Mouse (Mus musculus) left cerebral cortex, adult 9 months (tissue): Measurements from ENCODE around the gene Brox.

Experiments
- DNase-seq, 2 experiments: peaks; one replicate each; pipeline ENCODE4 v3.0.0; 2022; ENCODE audit warnings: low spot score in 2 of 2

The Brox gene

GRCm38 (mm10) chr1:183272867-183273818 lies 23.9 kb downstream of the Brox start:
- DNase-seq: no peak

- DNase-seq: no peak
Measured at GRCm38 (mm10) chr1:183267666-183268065, 29.4 kb downstream of the Brox start.

- DNase-seq: no peak
Measured at GRCm38 (mm10) chr1:183265921-183266467, 31.1 kb downstream of the Brox start.

DNA sequence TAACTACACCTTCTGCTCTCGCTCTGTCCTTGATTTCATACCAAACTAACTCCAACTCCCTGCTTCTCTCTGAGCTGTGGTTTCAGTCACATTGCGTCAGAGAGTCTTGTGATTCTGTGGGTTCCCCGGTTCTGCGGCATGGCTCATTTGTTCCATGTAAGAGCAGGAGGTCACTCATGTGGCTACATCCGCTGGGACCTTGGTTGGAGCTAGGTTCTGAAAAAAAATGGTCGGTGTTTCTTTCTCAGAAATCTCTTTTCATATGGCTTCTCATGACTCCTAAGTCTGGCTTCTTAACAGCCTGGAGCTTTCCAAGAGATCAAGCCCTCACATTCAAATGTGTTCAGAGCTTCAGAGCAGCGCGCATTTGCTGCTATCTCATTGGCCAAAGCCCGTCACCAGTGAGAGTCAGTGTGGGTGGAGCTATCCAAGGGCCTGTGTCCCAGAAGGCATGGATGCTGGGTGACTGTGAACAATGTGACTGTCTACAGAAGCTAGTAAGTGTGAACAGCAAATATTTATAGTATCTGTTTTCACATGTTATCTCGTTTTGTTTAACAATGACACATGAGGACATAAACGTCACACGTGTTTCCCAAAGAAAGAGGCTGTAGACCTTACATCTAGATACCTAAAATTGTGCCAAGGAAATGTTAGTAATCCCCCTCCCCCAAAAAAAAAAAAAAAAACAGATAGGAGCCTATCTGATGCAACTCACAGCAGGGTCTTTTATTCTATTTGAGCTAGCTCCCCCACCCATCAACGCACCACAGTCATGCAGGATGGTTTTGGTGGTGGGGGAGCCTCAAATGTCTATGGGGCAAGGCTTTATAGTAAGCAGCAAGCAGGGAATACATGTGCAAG lies 32.7 kb downstream of the Brox start:
- DNase-seq: peak in 1 of 2 experiments; percentile 11

DNA sequence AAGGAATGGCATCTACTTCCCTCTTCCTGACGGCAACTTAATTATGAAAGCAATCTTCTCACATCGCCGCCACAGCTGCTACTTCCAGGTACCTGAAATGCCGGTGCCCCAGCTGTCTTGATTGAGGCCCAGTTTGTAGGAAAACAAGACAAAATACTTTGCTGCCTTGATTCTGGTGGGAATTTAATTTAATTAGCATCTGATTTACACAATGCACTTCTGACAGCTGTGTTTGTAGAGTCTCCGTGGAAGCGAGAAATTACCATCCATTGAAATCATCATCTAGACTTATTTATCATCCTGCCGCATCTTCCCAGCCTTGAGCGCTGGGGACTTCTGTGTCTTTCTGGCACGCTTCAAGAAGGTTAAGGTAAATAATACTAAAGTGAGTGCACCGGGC lies 44.5 kb downstream of the Brox start:
- no peak for DNase-seq

DNA sequence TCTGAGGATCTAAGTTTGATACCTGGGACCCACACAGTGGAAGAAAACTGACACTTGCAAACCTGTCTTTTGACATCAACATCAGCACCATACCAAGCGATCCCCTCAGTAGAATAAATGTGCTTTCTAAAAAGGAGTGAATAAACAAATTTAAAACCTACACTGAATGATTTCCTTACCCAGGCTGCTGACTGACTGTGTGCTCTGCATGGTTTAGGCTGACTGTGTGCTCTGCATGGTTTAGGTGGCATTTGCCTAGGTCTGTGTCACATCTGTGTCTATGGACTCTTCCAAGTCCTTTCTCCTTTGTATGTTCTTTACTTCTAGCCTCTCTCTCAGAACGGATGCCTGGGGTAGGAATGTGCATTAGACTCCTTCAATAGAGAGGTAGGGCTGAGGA lies 45.3 kb downstream of the Brox start:
- DNase-seq: no peak

DNA sequence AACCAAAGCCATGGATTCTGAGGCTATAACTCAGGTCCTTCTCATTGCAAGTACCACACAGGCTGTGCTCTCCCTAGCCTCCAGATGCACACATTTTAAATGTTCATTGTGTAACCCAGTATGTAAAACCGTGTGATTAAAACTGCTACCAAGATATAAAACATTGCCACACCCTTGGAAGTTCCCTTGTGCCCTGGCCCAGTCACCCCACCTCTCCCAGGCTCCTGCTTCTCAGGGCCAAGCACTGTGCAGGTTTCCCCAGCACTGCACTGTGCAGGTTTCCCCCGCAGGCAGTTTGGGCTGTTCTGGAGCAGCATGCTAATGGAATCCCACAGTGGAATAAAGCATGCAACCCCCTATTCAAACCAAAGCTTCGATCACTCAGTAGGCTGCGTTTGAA lies 46.5 kb downstream of the Brox start:
- no peak for DNase-seq

DNA sequence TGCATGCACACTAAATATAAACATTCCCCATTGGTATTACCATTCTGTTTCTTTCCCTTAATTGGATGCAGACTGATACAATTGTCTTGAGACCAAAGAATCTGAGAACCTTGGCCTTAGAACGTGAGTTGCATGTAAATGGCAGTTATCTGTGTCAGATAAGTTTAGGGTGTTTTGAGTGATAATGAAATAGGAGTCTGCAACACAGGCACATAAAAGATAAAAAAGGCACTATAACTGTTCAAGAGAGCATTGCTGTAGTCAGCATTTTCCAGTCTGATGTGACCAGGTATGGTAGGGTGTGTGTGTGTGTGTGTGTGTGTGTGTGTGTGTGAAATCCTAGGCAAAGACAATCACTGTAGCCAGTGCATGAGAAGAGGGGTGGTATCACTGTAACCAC lies 48.9 kb downstream of the Brox start:
- no peak for DNase-seq

- DNase-seq: no peak
Measured at GRCm38 (mm10) chr1:183243293-183243692, 53.8 kb downstream of the Brox start.

DNA sequence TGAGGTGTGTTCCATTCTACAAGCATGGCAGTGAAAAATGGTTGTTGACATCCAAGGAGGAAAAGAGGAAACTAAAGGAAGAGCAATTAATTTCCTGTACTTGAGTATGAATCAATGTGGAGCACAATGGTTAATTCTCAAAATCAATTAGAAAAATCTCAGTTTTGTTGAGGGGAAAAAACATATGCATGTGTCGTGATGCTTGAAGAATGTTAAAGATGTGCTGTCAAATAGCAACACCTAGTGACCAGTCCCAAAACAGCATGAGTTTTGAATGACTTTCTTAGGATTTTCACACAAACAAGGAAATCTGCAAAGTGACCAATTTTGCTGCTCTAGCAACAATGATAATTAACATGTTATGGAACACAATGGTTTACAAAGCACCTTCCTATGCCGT lies 59.2 kb downstream of the Brox start:
- DNase-seq: peak in 1 of 2 experiments; percentile 52

- no peak for DNase-seq
Measured at GRCm38 (mm10) chr1:183236460-183236859, 60.6 kb downstream of the Brox start.

DNA sequence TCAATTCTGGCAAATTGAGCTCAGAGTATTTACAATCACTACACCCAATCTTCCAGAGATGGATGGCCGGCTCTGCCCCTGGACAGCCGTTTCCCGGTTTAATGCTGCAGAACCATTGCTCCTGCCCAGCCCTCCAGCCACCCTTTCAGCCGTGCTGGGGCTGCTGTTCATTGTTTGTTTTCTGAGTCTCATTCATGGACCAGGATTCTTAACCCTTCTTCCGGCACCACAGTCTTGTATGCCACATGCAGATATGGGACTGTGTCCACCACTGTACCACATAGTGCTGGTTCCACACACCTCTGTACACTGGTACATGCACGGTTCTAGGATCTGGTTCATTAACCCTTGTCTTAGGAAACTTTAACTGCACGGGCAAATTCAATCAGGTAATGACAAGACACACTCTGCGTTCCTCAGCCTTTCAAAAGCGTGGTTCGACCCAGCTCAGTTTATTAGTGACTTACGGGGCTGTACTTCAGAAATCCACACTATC lies 63.3 kb downstream of the Brox start:
- no peak for DNase-seq

DNA sequence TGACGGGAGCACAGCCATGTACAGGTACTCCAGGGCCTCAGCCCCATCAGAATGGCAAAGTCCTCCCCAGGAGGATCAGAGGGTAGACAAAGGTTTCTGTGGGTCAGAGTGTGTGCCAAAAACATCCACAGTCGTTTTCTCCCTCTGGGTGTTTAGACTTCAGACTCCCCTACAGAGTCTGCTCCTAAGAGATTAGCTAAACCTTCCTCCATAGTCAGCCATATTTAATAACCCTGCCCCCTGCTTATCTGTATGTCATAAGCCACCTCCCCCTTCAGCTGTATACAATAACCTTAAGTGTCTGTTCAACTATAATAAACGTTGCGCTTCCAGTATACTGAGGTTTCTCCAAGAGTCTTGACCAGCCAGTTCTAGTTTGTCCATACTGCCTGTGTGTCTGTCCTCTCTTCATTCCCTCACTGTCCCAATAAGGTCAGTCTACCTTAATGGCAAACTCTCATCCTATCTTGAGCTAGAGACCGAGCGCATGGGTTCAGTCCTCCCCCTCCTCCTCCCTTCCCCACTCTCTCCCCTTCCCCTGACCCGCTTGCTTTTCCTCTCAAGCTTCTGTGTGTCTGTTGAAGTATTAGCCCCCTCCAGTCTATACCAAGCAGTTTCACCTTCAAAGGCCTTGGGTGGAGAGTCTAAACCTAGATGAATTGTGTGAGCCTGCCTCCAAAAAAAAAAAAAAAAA lies 63.9 kb downstream of the Brox start:
- DNase-seq: no peak

DNA sequence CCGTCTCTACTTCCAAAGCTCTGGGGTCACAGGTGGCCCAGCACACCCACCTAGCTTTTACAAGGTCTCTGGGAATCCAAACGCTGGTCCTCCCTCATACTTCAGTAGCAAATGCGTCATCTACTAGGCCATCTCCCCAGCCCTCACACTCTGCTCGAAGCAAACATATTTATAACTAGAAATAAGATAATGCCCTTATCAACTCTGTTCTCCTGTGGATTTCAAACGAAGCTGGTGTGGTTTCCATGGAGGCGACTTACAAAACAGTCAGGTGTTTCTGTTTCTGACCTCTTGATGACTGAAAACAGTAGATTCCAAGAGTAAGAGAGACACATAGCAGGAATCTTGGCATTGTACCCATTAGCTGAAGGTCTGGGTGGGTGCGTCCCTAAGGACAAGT lies 69.6 kb downstream of the Brox start:
- no peak for DNase-seq
